Mouse (Mus musculus): ENCODE data around the gene Rps6ka5. TPM values are rescaled to one million over a fixed set of nuclear protein-coding genes. Genes with fewer than 3 reads are reported as not detected.

The Rps6ka5 gene
- polyA plus RNA-seq, 1 experiment, result 1.1 TPM

- no peak overlapping the region for H3K27ac ChIP-seq (ENCODE audit: insufficient read depth, low read depth, low read length)
- H3K4me1 ChIP-seq (ENCODE audit: control insufficient read depth, insufficient read depth, low read length), result peaks cover 34% of the 10 kb centered on the region
- TF ChIP-seq POLR2A (IDR thresholded peaks at IDR 0.05; ENCODE audit: low read depth, low read length), result no peak
- H3K36me3 ChIP-seq (ENCODE audit: control insufficient read depth, insufficient read depth, low read length), result no peaks in the 10 kb centered on the region
- H3K27me3 ChIP-seq (replicated peaks; ENCODE audit: control insufficient read depth, insufficient read depth, low read length), result no peaks in the 10 kb centered on the region
- DNase-seq, result no peak
- WGBS, result 80% methylated on average over 9 of the region's 9 CpGs
- no peak overlapping the region for H3K4me3 ChIP-seq (ENCODE audit: insufficient read depth, low read depth, low read length)
These were observed 209.4 kb downstream of the Rps6ka5 start for GRCm38 (mm10) chr12:100517371-100517770.

GRCm38 (mm10) chr12:100516161-100516838 lies 210.5 kb downstream of the Rps6ka5 start:
- 64% methylated on average over 1 of the region's 1 CpGs for WGBS
- DNase-seq, result peak; percentile 88
- H3K36me3 ChIP-seq (ENCODE audit: control insufficient read depth, insufficient read depth, low read length), result no peaks in the 10 kb centered on the region
- no peaks in the 10 kb centered on the region for H3K27me3 ChIP-seq (replicated peaks; ENCODE audit: control insufficient read depth, insufficient read depth, low read length)
- no peak overlapping the region for H3K4me3 ChIP-seq (ENCODE audit: insufficient read depth, low read depth, low read length)
- peaks cover 36% of the 10 kb centered on the region for H3K4me1 ChIP-seq (ENCODE audit: control insufficient read depth, insufficient read depth, low read length)
- peak overlapping the region; percentile 29; the same call in 1 of the 2 replicates for H3K27ac ChIP-seq (ENCODE audit: insufficient read depth, low read depth, low read length)
- TF ChIP-seq CTCF (conservative IDR thresholded peaks at IDR 0.05; ENCODE audit: insufficient read depth, insufficient read length, low read depth, low read length) (no peak), POLR2A (IDR thresholded peaks at IDR 0.05; ENCODE audit: low read depth, low read length) (no peak)

- DNase-seq, result no peak
- no peak overlapping the region for H3K4me3 ChIP-seq (ENCODE audit: insufficient read depth, low read depth, low read length)
- 74% methylated on average over 4 of the region's 4 CpGs for WGBS
- H3K27me3 ChIP-seq (replicated peaks; ENCODE audit: control insufficient read depth, insufficient read depth, low read length), result no peaks in the 10 kb centered on the region
- no peaks in the 10 kb centered on the region for H3K36me3 ChIP-seq (ENCODE audit: control insufficient read depth, insufficient read depth, low read length)
- peaks cover 36% of the 10 kb centered on the region for H3K4me1 ChIP-seq (ENCODE audit: control insufficient read depth, insufficient read depth, low read length)
- no peak for TF ChIP-seq POLR2A (IDR thresholded peaks at IDR 0.05; ENCODE audit: low read depth, low read length)
- no peak for TF ChIP-seq CTCF (conservative IDR thresholded peaks at IDR 0.05; ENCODE audit: insufficient read depth, insufficient read length, low read depth, low read length)
- H3K27ac ChIP-seq (ENCODE audit: insufficient read depth, low read depth, low read length), result peak overlapping the region; percentile 18; the same call in 1 of the 2 replicates
These were observed 211.3 kb downstream of the Rps6ka5 start for GRCm38 (mm10) chr12:100515493-100515892.

GRCm38 (mm10) chr12:100514611-100515010 lies 212.2 kb downstream of the Rps6ka5 start:
- no peak overlapping the region for H3K27ac ChIP-seq (ENCODE audit: insufficient read depth, low read depth, low read length)
- TF ChIP-seq POLR2A (IDR thresholded peaks at IDR 0.05; ENCODE audit: low read depth, low read length) (no peak), CTCF (conservative IDR thresholded peaks at IDR 0.05; ENCODE audit: insufficient read depth, insufficient read length, low read depth, low read length) (no peak)
- 62% methylated on average over 1 of the region's 1 CpGs for WGBS
- no peak overlapping the region for H3K4me3 ChIP-seq (ENCODE audit: insufficient read depth, low read depth, low read length)
- no peaks in the 10 kb centered on the region for H3K27me3 ChIP-seq (replicated peaks; ENCODE audit: control insufficient read depth, insufficient read depth, low read length)
- H3K4me1 ChIP-seq (ENCODE audit: control insufficient read depth, insufficient read depth, low read length), result peaks cover 42% of the 10 kb centered on the region
- no peak for DNase-seq
- H3K36me3 ChIP-seq (ENCODE audit: control insufficient read depth, insufficient read depth, low read length), result no peaks in the 10 kb centered on the region

- no peaks in the 10 kb centered on the region for H3K36me3 ChIP-seq (ENCODE audit: control insufficient read depth, insufficient read depth, low read length)
- no peak for DNase-seq
- 90% methylated on average over 5 of the region's 5 CpGs for WGBS
- peaks cover 37% of the 10 kb centered on the region for H3K4me1 ChIP-seq (ENCODE audit: control insufficient read depth, insufficient read depth, low read length)
- H3K27ac ChIP-seq (ENCODE audit: insufficient read depth, low read depth, low read length), result no peak overlapping the region
- no peak for TF ChIP-seq CTCF (conservative IDR thresholded peaks at IDR 0.05; ENCODE audit: insufficient read depth, insufficient read length, low read depth, low read length)
- no peak for TF ChIP-seq POLR2A (IDR thresholded peaks at IDR 0.05; ENCODE audit: low read depth, low read length)
- H3K4me3 ChIP-seq (ENCODE audit: insufficient read depth, low read depth, low read length), result no peak overlapping the region
- no peaks in the 10 kb centered on the region for H3K27me3 ChIP-seq (replicated peaks; ENCODE audit: control insufficient read depth, insufficient read depth, low read length)
These were observed 213.7 kb downstream of the Rps6ka5 start for GRCm38 (mm10) chr12:100513131-100513530.

- H3K27ac ChIP-seq (ENCODE audit: insufficient read depth, low read depth, low read length), result no peak overlapping the region
- H3K4me3 ChIP-seq (ENCODE audit: insufficient read depth, low read depth, low read length), result no peak overlapping the region
- DNase-seq, result peak; percentile 43
- TF ChIP-seq CTCF (conservative IDR thresholded peaks at IDR 0.05; ENCODE audit: insufficient read depth, insufficient read length, low read depth, low read length), result no peak
- TF ChIP-seq POLR2A (IDR thresholded peaks at IDR 0.05; ENCODE audit: low read depth, low read length), result no peak
- WGBS, result 49% methylated on average over 9 of the region's 9 CpGs
- H3K4me1 ChIP-seq (ENCODE audit: control insufficient read depth, insufficient read depth, low read length), result peaks cover 34% of the 10 kb centered on the region
- no peaks in the 10 kb centered on the region for H3K27me3 ChIP-seq (replicated peaks; ENCODE audit: control insufficient read depth, insufficient read depth, low read length)
- no peaks in the 10 kb centered on the region for H3K36me3 ChIP-seq (ENCODE audit: control insufficient read depth, insufficient read depth, low read length)
These were observed 214.1 kb downstream of the Rps6ka5 start for GRCm38 (mm10) chr12:100512641-100513040.

GRCm38 (mm10) chr12:100509615-100510282 lies 217.0 kb downstream of the Rps6ka5 start:
- no peak for TF ChIP-seq POLR2A (IDR thresholded peaks at IDR 0.05; ENCODE audit: low read depth, low read length)
- no peak for TF ChIP-seq CTCF (conservative IDR thresholded peaks at IDR 0.05; ENCODE audit: insufficient read depth, insufficient read length, low read depth, low read length)
- no peaks in the 10 kb centered on the region for H3K27me3 ChIP-seq (replicated peaks; ENCODE audit: control insufficient read depth, insufficient read depth, low read length)
- DNase-seq, result peak; percentile 60
- peaks cover 21% of the 10 kb centered on the region for H3K4me1 ChIP-seq (ENCODE audit: control insufficient read depth, insufficient read depth, low read length)
- 67% methylated on average over 9 of the region's 9 CpGs for WGBS
- H3K27ac ChIP-seq (ENCODE audit: insufficient read depth, low read depth, low read length), result 0 out of 2 replicates have a peak overlapping the region, but pooled peaks have one; percentile 14
- H3K4me3 ChIP-seq (ENCODE audit: insufficient read depth, low read depth, low read length), result no peak overlapping the region
- no peaks in the 10 kb centered on the region for H3K36me3 ChIP-seq (ENCODE audit: control insufficient read depth, insufficient read depth, low read length)

All from kidney, adult 2 months (tissue).